Mouse (Mus musculus): ENCODE measurements around the gene Nmrk1.

Nmrk1 gene

GRCm38 (mm10) chr19:18619060-18619459 lies 12.7 kb upstream of the Nmrk1 start:
- DNase-seq: no peak

GRCm38 (mm10) chr19:18619691-18620090 lies 12.1 kb upstream of the Nmrk1 start:
- DNase-seq: no peak

GRCm38 (mm10) chr19:18623894-18624293 lies 7.9 kb upstream of the Nmrk1 start:
- no peak for DNase-seq

GRCm38 (mm10) chr19:18629589-18629988 lies 2.2 kb upstream of the Nmrk1 start:
- DNase-seq: peak; percentile 17

- peak; percentile 51 for DNase-seq
These were observed 1.3 kb upstream of the Nmrk1 start for GRCm38 (mm10) chr19:18630221-18631119.

- DNase-seq: peak; percentile 79
These were observed 548 bp upstream of the Nmrk1 start for GRCm38 (mm10) chr19:18631161-18631643.

- DNase-seq: no peak
These were observed 758 bp downstream of the Nmrk1 start for GRCm38 (mm10) chr19:18632231-18633185.

GRCm38 (mm10) chr19:18637954-18638353 lies 6.2 kb downstream of the Nmrk1 start:
- no peak for DNase-seq

GRCm38 (mm10) chr19:18638949-18639348 lies 7.2 kb downstream of the Nmrk1 start:
- DNase-seq: no peak

- DNase-seq: no peak
These were observed 7.8 kb downstream of the Nmrk1 start for GRCm38 (mm10) chr19:18639552-18639951.

GRCm38 (mm10) chr19:18641001-18641400 lies 9.3 kb downstream of the Nmrk1 start:
- no peak for DNase-seq

- no peak for DNase-seq
These were observed 11.7 kb downstream of the Nmrk1 start for GRCm38 (mm10) chr19:18643411-18643810.

GRCm38 (mm10) chr19:18644084-18644483 lies 12.3 kb downstream of the Nmrk1 start:
- DNase-seq: no peak

- DNase-seq: no peak
These were observed 14.6 kb downstream of the Nmrk1 start for GRCm38 (mm10) chr19:18646397-18646796.

GRCm38 (mm10) chr19:18646853-18647420 lies 15.2 kb downstream of the Nmrk1 start:
- no peak for DNase-seq

- DNase-seq: no peak
These were observed 16.2 kb downstream of the Nmrk1 start for GRCm38 (mm10) chr19:18647775-18648557.

GRCm38 (mm10) chr19:18648558-18648945 lies 16.8 kb downstream of the Nmrk1 start:
- DNase-seq: no peak

GRCm38 (mm10) chr19:18649955-18650354 lies 18.2 kb downstream of the Nmrk1 start:
- no peak for DNase-seq

GRCm38 (mm10) chr19:18650473-18650872 lies 18.7 kb downstream of the Nmrk1 start:
- no peak for DNase-seq

- no peak for DNase-seq
These were observed 20.8 kb downstream of the Nmrk1 start for GRCm38 (mm10) chr19:18652592-18652991.

GRCm38 (mm10) chr19:18653058-18653457 lies 21.3 kb downstream of the Nmrk1 start:
- DNase-seq: no peak

- DNase-seq: no peak
These were observed 22.6 kb downstream of the Nmrk1 start for GRCm38 (mm10) chr19:18654330-18654729.
